Mouse (Mus musculus): ENCODE results near the gene Fbxw14. TPM values are rescaled to one million over a fixed set of nuclear protein-coding genes. Genes with fewer than 3 reads are reported as not detected.
"Not testable (repeated sequence)": the region's sequence is repeated elsewhere in the genome, so short reads cannot be mapped to it uniquely, and the experiment has no call there.

Gene Fbxw14
- total RNA-seq (2022): not detected

DNA sequence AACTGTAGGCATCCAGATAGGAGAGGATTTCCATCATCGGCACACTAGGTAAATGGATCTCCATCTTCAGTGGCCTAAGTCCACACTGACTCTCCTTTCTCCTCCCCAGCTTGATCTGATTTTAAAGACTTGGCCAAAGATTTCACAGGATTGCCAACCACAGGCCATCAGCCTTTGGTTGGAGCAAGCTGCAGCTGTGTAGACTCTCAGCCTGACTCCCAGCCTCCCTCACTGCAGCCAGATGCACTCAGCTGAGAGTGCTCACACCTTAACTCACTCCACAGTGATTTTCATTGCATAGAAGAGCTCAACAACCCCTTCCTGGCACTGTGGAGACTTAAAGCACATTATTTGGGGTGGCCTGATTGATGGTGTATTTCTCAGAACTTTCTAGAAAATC lies at the start of gene Fbxw14:
Gene Fbxw14, minus strand, starts transcription at position 101 of the 400 bp plus-strand sequence.
- not testable (repeated sequence) for DNase-seq (ENCODE audit: low spot score in 2 of 2)

DNA sequence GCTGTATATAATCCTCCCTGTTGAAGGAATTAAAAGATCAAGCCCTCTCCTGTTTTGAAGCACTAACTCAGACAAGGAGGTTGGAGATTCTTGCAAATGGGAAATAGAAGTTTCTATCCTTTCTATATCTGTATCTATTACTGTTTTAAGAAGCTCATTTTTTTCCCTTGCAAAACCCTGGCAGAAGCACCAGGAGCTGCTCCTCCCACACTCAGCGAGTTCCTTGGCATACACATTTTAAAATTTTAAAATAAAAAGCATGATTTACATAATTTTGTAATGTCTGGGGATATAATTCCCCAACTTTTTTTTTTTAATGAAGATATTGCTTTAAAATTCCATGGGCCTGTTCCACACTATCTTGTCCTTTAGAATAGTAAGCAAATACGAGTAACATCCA lies 24.4 kb downstream of the Fbxw14 start:
- peak in 1 of 2 experiments; percentile 18 for DNase-seq (ENCODE audit: low spot score in 2 of 2)

DNA sequence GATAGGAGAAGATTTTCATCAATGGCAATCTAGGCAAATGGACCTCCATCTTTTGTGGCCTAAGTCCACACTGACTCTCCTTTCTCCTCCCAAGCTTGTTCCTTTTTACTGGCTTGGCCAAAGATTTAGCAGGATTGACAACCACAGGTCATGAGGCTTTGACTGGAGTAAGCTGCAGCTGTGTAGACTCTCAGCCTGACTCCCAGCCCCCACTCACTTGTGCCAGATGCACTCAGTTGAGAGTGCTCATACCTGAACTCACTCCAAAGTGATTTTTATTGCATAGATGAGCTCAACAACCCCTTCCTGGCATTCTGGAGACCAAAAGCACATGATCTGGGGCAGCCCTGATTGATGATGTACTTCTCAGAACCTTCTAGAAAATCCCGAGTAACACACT lies 52.8 kb downstream of the Fbxw14 start, which contains the start of gene Fbxw20:
Gene Fbxw20, minus strand, starts transcription at position 101 of the 400 bp plus-strand sequence.
- DNase-seq (ENCODE audit: low spot score in 2 of 2): no peak

Other genes with a start within 250 kb of the Fbxw14 start
- gene Shisa5, start 249.1 kb downstream of the Fbxw14 start, total RNA-seq (2022): 10 to 100 TPM; 81.8 to 96.8 (median 91.6) TPM
- gene Trex1, start 227.9 kb downstream of the Fbxw14 start, total RNA-seq (2022): 10 to 100 TPM; 11.8 to 17.1 (median 14.0) TPM
- gene Atrip, start 213.6 kb downstream of the Fbxw14 start, total RNA-seq (2022): 10 to 100 TPM; 24.7 to 31.7 (median 27.3) TPM
- 1 to 10 TPM; 6.8 to 8.0 (median 7.7) TPM for gene Ccdc51, start 205.2 kb downstream of the Fbxw14 start, total RNA-seq (2022)
- 100 to 1,000 TPM; 291 to 329 (median 323) TPM for gene Tma7, start 205.1 kb downstream of the Fbxw14 start, total RNA-seq (2022)
- gene Plxnb1, start 192.3 kb downstream of the Fbxw14 start, total RNA-seq (2022): 10 to 100 TPM; 65.5 to 74.0 (median 67.1) TPM
- not detected for gene Fbxw21, start 125.6 kb downstream of the Fbxw14 start, total RNA-seq (2022)
- gene Fbxw13, start 91.7 kb downstream of the Fbxw14 start, total RNA-seq (2022): not detected
- not detected for gene Fbxw20, start 52.9 kb downstream of the Fbxw14 start, total RNA-seq (2022)
- not detected for gene Fbxw28, start 52.0 kb upstream of the Fbxw14 start, total RNA-seq (2022)
- not detected for gene Fbxw22, start 116.6 kb upstream of the Fbxw14 start, total RNA-seq (2022)
- not detected for gene Fbxw16, start 161.5 kb upstream of the Fbxw14 start, total RNA-seq (2022)
- gene Fbxw19, start 208.2 kb upstream of the Fbxw14 start, total RNA-seq (2022): not detected